Mouse (Mus musculus): ENCODE measurements around the gene Tmem245. TPM values are rescaled to one million over a fixed set of nuclear protein-coding genes. Genes with fewer than 3 reads are reported as not detected.

The Tmem245 gene
- polyA plus RNA-seq, 1 experiment from 2014 or later, result 11.8 TPM

MicroRNAs encoded within 50 kb of the gene (microRNA counts, 519-probe panel; counts per million panel counts)
- microRNA mmu-miR-32, result 3,399 counts per million, percentile 66 among the panel's probes with 10 or more counts

Small RNAs within 50 kb of the gene (microRNA-seq; reads per million reads assigned to microRNA genes)
- 236 reads per million, percentile 58 among the genes with 10 or more reads in this experiment for gene Mir32

Other genes starting within 250 kb of the Tmem245 start
- not detected in 2 replicates for gene Gm26657, start 207.4 kb downstream of the Tmem245 start, polyA plus RNA-seq (2014; fragmentation: Nextera tagmentation; extraction: Ambion mirVana)
- not detected in 2 replicates for gene Actl7b, start 206.0 kb downstream of the Tmem245 start, polyA plus RNA-seq (2014; fragmentation: Nextera tagmentation; extraction: Ambion mirVana)
- not detected in 2 replicates for gene Actl7a, start 204.0 kb downstream of the Tmem245 start, polyA plus RNA-seq (2014; fragmentation: Nextera tagmentation; extraction: Ambion mirVana)
- 51.6 and 55.8 TPM in 2 replicates for gene Elp1, start 145.1 kb downstream of the Tmem245 start, polyA plus RNA-seq (2014; fragmentation: Nextera tagmentation; extraction: Ambion mirVana)
- 18.2 and 20.1 TPM in 2 replicates for gene Fam206a, start 145.1 kb downstream of the Tmem245 start, polyA plus RNA-seq (2014; fragmentation: Nextera tagmentation; extraction: Ambion mirVana)
- gene Ctnnal1, start 82.2 kb downstream of the Tmem245 start, polyA plus RNA-seq (2014; fragmentation: Nextera tagmentation; extraction: Ambion mirVana), result 26.5 and 26.7 TPM in 2 replicates
- 1.1 and 1.6 TPM in 2 replicates for gene Frrs1l, start 43.0 kb upstream of the Tmem245 start, polyA plus RNA-seq (2014; fragmentation: Nextera tagmentation; extraction: Ambion mirVana)
- gene Epb41l4b, start 196.0 kb upstream of the Tmem245 start, polyA plus RNA-seq (2014; fragmentation: Nextera tagmentation; extraction: Ambion mirVana), result 6.3 and 6.7 TPM in 2 replicates

Data from stomach, embryonic 14.5 days (tissue).